Mouse (Mus musculus): ENCODE data around the gene Ltk.

DNA sequence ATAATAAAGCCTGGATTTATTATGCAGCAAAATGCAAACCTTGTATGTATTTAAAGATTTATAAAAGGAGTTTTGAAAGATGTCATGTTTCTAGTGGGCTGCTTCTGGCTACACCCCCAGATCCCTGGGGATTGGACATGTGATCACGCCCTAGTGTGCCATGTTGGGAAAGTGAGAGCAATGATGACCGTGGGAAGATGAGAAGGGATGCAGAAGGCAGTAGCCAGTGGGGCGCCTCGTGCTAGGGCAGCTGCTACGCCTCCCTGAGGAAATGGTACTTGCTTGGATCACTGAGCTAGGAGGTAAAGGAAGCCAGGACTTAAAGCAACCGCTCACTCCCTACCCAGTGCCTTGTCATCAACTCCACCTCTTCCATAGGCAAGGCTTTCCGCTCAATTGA lies 12.7 kb downstream of the Ltk start:
- TF ChIP-seq POLR2A (IDR thresholded peaks at IDR 0.05; ENCODE audit: low read depth, low read length) (no peak), CTCF (conservative IDR thresholded peaks at IDR 0.05; ENCODE audit: insufficient read depth, insufficient read length, low read depth, low read length) (no peak)
